Mouse (Mus musculus) liver, embryonic 15.5 days (tissue): ENCODE results near the gene Epn1. TPM values are rescaled to one million over a fixed set of nuclear protein-coding genes. Genes with fewer than 3 reads are reported as not detected.

Source experiments
- ATAC-seq: fragments of 200-750 bp; cut with Nextera tagmentation; 2 replicates; pipeline ENCODE4 v1.8.0; 2017; ENCODE audit warnings: moderate number of reproducible peaks, mild to moderate bottlenecking, moderate library complexity; ENCODE audit not compliant: insufficient read depth
- H3K27ac ChIP-seq: fragments of 300-500 bp; sonication (generic); replicated peaks from 2 replicates; pipeline ENCODE4 v1.5.1; 2015; ENCODE audit warnings: mild to moderate bottlenecking, inconsistent platforms
- H3K27me3 ChIP-seq: fragments of 300-500 bp; sonication (generic); 2 replicates; pipeline ENCODE4 v1.6.1; 2015; ENCODE audit warnings: mild to moderate bottlenecking, inconsistent platforms
- H3K36me3 ChIP-seq: fragments of 300-500 bp; sonication (generic); replicated peaks from 2 replicates; pipeline ENCODE4 v1.6.1; 2015; ENCODE audit warnings: moderate library complexity, mild to moderate bottlenecking, inconsistent platforms
- H3K4me1 ChIP-seq: fragments of 300-500 bp; sonication (generic); replicated peaks from 2 replicates; pipeline ENCODE4 v1.6.1; 2015; ENCODE audit warnings: inconsistent platforms
- H3K4me2 ChIP-seq: fragments of 300-500 bp; sonication (generic); 2 replicates; pipeline ENCODE4 v1.6.1; 2015; ENCODE audit warnings: moderate library complexity, mild to moderate bottlenecking, inconsistent platforms
- H3K4me3 ChIP-seq: fragments of 300-500 bp; sonication (generic); replicated peaks from 2 replicates; pipeline ENCODE4 v1.5.1; 2015; ENCODE audit warnings: mild to moderate bottlenecking, inconsistent platforms
- H3K9ac ChIP-seq: fragments of 300-500 bp; sonication (generic); 2 replicates; pipeline ENCODE4 v1.6.1; 2015; ENCODE audit warnings: moderate library complexity, mild to moderate bottlenecking, inconsistent platforms
- H3K9me3 ChIP-seq: fragments of 300-500 bp; sonication (generic); replicated peaks from 2 replicates; pipeline ENCODE4 v1.6.1; 2016; ENCODE audit warnings: inconsistent platforms
- WGBS: fragments of 180-500 bp; shearing (Covaris S2); methylation state at CpG from one replicate; pipeline ENCODE4 v1.1.7; 2015; ENCODE audit warnings: mixed read lengths; ENCODE audit not compliant: insufficient replicate concordance; 5-methylcytosine and 5-hydroxymethylcytosine counted together
- polyA plus RNA-seq: library from polyadenylated mRNA; unstranded; fragments of >200 nt; fragmentation: Nextera tagmentation; extraction: Ambion mirVana; gene quantifications from 2 replicates; pipeline ENCODE4 v1.2.1, GENCODE M21; 2015

The Epn1 gene
- 49.2 and 54.5 TPM in 2 replicates for polyA plus RNA-seq

DNA sequence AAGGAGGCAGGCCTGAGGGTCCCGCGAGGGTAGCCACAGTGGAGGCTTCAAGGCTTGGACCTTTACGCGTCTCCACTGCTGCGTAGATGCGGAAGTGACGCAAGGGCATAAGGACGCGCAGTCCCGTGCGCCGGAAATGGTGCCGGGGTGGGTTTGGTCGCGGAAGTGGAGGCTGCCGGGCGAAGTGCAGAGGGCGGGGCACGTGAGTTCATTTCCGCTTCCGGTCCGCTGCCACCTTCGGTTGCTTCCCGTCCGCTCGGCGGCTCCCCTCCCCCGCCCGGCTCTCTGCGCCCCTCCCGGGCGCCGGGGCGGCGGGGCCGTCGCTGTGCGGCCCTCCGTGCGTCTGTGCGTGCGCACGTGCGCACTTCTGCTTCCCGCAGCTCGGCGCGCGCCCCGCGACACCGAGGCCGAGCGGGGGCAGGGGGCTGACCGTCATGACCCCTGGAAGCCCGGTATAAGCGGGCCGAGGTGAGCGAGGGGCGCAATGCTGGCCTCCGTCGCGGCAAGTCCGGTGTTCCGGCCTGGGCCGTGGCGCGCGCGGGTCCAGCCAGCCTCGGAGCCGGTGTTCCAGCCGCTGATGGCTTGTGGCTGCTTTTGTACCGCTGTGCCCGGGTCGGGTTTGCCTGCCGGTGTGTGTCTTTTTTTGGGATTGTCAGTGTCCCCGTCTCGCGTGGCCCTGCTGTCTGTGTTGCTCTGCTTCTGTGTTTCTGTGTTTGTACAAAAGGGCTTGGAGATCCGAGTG, at the start of gene Epn1:
Gene Epn1, plus strand, starts transcription at position 226 of the 742 bp plus-strand sequence.
- Histone ChIP-seq H3K4me1 (peaks cover 78% of the 10 kb centered on the region), H3K36me3 (peaks cover 70% of the 10 kb centered on the region), H3K4me3 (peak within 1 kb of the TSS; percentile 95), H3K4me2 (peak within 1 kb of the TSS; percentile 86), H3K9me3 (no peaks in the 10 kb centered on the region), H3K9ac (peak within 1 kb of the TSS; percentile 98), H3K27me3 (no peaks in the 10 kb centered on the region), H3K27ac (peak within 1 kb of the TSS; percentile 93)
- WGBS = under 1% methylated on average over 81 of the region's 81 CpGs
- ATAC-seq = peak; percentile 86

GRCm38 (mm10) chr7:5030554-5031275, 49.3 kb upstream of the Epn1 start:
- ATAC-seq = no peak
- H3K9ac ChIP-seq = no peak overlapping the region
- peaks cover 81% of the 10 kb centered on the region for H3K36me3 ChIP-seq
- H3K27ac ChIP-seq = no peak overlapping the region
- H3K4me3 ChIP-seq = no peak overlapping the region
- no peaks in the 10 kb centered on the region for H3K4me1 ChIP-seq
- 90% methylated on average over 63 of the region's 63 CpGs for WGBS
- peaks cover 28% of the 10 kb centered on the region for H3K9me3 ChIP-seq
- H3K4me2 ChIP-seq = no peak overlapping the region
- H3K27me3 ChIP-seq = no peaks in the 10 kb centered on the region

DNA sequence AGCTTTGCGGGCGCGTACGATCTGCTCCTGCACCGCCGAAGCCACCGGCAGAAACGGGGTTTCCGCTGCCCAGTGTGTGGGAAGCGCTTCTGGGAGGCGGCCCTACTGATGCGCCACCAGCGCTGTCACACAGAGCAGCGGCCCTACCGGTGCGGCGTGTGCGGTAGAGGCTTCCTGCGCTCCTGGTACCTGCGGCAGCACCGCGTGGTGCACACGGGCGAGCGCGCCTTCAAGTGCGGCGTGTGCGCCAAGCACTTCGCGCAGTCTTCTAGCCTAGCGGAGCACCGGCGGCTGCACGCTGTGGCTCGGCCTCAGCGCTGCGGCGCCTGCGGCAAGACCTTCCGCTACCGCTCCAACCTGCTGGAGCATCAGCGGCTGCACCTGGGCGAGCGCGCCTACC, 48.5 kb upstream of the Epn1 start:
- no peak for ATAC-seq
- Histone ChIP-seq H3K9ac (no peak overlapping the region), H3K9me3 (peaks cover 28% of the 10 kb centered on the region), H3K4me2 (no peak overlapping the region), H3K27ac (no peak overlapping the region), H3K27me3 (no peaks in the 10 kb centered on the region), H3K4me3 (no peak overlapping the region), H3K36me3 (peaks cover 76% of the 10 kb centered on the region), H3K4me1 (no peaks in the 10 kb centered on the region)
- 90% methylated on average over 46 of the region's 46 CpGs for WGBS

GRCm38 (mm10) chr7:5033818-5034217, 46.2 kb upstream of the Epn1 start, which contains the start of gene 4632433K11Rik:
Gene 4632433K11Rik (plus strand): TSS chr7:5034118.
- Histone ChIP-seq H3K4me3 (no peak within 1 kb of the TSS), H3K27ac (no peak within 1 kb of the TSS), H3K36me3 (peaks cover 60% of the 10 kb centered on the region), H3K4me1 (peaks cover 17% of the 10 kb centered on the region), H3K9ac (no peak within 1 kb of the TSS), H3K27me3 (no peaks in the 10 kb centered on the region), H3K4me2 (no peak within 1 kb of the TSS), H3K9me3 (peaks cover 28% of the 10 kb centered on the region)
- WGBS = 69% methylated on average over 3 of the region's 3 CpGs
- ATAC-seq = no peak

DNA sequence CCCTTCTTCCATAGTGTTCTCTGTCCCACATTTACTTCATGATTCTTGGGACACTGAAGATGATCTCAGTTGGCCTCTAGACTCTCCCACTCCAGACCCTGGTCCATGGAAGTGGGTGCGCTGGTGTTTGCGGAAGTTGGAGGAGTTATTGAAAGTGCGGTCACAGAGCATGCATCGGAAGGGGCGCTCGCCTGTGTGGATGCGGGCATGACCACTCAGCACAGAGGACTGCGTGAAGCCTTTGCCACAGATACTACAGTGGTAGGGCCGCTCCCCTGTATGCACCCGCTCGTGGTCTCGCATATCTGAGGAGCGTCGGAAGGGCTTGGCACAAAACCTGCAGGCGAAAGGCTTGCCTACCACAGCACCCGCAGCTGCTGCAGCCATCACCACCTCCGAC, 44.4 kb upstream of the Epn1 start:
- ATAC-seq = no peak
- no peaks in the 10 kb centered on the region for H3K27me3 ChIP-seq
- no peak overlapping the region for H3K9ac ChIP-seq
- no peak overlapping the region for H3K4me2 ChIP-seq
- peaks cover 23% of the 10 kb centered on the region for H3K4me1 ChIP-seq
- H3K36me3 ChIP-seq = peaks cover 42% of the 10 kb centered on the region
- 89% methylated on average over 17 of the region's 17 CpGs for WGBS
- H3K9me3 ChIP-seq = peaks cover 9% of the 10 kb centered on the region
- H3K27ac ChIP-seq = no peak overlapping the region
- no peak overlapping the region for H3K4me3 ChIP-seq

- Histone ChIP-seq H3K4me3 (no peak overlapping the region), H3K9ac (no peak overlapping the region), H3K27ac (no peak overlapping the region), H3K27me3 (no peaks in the 10 kb centered on the region), H3K9me3 (peaks cover 4% of the 10 kb centered on the region), H3K36me3 (peaks cover 37% of the 10 kb centered on the region), H3K4me1 (peaks cover 23% of the 10 kb centered on the region), H3K4me2 (no peak overlapping the region)
- 80% methylated on average over 9 of the region's 9 CpGs for WGBS
- no peak for ATAC-seq
These were observed 43.9 kb upstream of the Epn1 start for GRCm38 (mm10) chr7:5036136-5036535.

- Histone ChIP-seq H3K4me1 (peaks cover 23% of the 10 kb centered on the region), H3K9ac (no peak overlapping the region), H3K27ac (no peak overlapping the region), H3K27me3 (no peaks in the 10 kb centered on the region), H3K4me2 (no peak overlapping the region), H3K4me3 (no peak overlapping the region), H3K36me3 (peaks cover 28% of the 10 kb centered on the region), H3K9me3 (no peaks in the 10 kb centered on the region)
- no peak for ATAC-seq
- 90% methylated on average over 7 of the region's 7 CpGs for WGBS
These were observed 43.0 kb upstream of the Epn1 start for GRCm38 (mm10) chr7:5037026-5037425.

DNA sequence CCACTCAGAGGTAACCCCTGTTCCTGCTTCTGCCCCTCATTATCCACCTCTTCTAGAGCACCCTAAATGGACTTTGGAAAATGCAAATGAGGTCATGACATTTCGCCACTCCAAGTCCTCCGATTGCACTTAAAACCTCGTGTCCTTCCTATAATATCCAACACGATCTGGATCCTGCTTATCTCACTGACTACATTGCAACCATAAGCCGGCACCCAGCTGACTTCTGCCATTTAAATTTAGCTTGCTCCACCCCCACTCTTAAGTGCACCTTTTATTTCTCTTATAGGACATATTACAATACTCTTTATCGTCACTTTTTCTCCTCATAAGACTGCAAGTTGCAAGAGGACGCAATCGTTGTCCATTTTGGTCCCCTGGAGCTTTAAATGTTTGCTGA, 42.6 kb upstream of the Epn1 start:
- peak overlapping the region; percentile 96 for H3K27ac ChIP-seq
- no peaks in the 10 kb centered on the region for H3K27me3 ChIP-seq
- WGBS = 71% methylated on average over 8 of the region's 8 CpGs
- peaks cover 23% of the 10 kb centered on the region for H3K4me1 ChIP-seq
- H3K9me3 ChIP-seq = no peaks in the 10 kb centered on the region
- peaks cover 24% of the 10 kb centered on the region for H3K36me3 ChIP-seq
- peak overlapping the region; percentile 91 for H3K4me3 ChIP-seq
- H3K4me2 ChIP-seq = peak overlapping the region; percentile 81
- no peak for ATAC-seq
- peak overlapping the region; percentile 85; the same call in 1 of the 2 replicates for H3K9ac ChIP-seq

GRCm38 (mm10) chr7:5038109-5038732, 41.8 kb upstream of the Epn1 start, which contains the start of gene Zfp784:
Gene Zfp784 (minus strand): TSS chr7:5038446.
- ATAC-seq = peak; percentile 98
- H3K27ac ChIP-seq = peak within 1 kb of the TSS; percentile 96
- H3K4me3 ChIP-seq = peak within 1 kb of the TSS; percentile 91
- no peaks in the 10 kb centered on the region for H3K27me3 ChIP-seq
- H3K9me3 ChIP-seq = no peaks in the 10 kb centered on the region
- H3K36me3 ChIP-seq = peaks cover 16% of the 10 kb centered on the region
- under 1% methylated on average over 48 of the region's 48 CpGs for WGBS
- H3K9ac ChIP-seq = peak within 1 kb of the TSS; percentile 85
- peaks cover 23% of the 10 kb centered on the region for H3K4me1 ChIP-seq
- peak within 1 kb of the TSS; percentile 81 for H3K4me2 ChIP-seq

DNA sequence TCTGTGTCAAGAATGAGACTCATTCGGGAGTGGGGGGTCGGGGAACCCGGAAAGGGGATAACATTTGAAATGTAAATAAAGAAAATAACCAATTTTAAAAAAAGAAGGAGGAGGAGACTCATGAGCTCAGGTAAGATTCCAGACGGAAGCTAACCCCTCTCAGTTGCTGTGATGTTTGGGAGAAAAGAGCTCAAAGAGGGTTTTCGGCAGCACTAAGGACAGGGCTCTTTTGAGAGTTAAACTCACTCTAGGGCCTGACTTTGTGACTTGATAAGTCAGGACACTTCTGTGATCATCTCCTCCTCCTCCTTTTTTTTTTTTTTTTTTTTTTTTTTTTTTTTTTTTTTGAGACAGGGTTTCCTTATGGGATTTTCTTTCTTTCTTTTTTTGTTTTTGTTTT, 41.1 kb upstream of the Epn1 start:
- 21% methylated on average over 5 of the region's 5 CpGs for WGBS
- Histone ChIP-seq H3K4me3 (peak overlapping the region; percentile 91), H3K27me3 (no peaks in the 10 kb centered on the region), H3K9me3 (no peaks in the 10 kb centered on the region), H3K9ac (peak overlapping the region; percentile 85), H3K4me1 (peaks cover 23% of the 10 kb centered on the region), H3K27ac (peak overlapping the region; percentile 96), H3K36me3 (peaks cover 9% of the 10 kb centered on the region), H3K4me2 (peak overlapping the region; percentile 81)
- ATAC-seq = no peak

DNA sequence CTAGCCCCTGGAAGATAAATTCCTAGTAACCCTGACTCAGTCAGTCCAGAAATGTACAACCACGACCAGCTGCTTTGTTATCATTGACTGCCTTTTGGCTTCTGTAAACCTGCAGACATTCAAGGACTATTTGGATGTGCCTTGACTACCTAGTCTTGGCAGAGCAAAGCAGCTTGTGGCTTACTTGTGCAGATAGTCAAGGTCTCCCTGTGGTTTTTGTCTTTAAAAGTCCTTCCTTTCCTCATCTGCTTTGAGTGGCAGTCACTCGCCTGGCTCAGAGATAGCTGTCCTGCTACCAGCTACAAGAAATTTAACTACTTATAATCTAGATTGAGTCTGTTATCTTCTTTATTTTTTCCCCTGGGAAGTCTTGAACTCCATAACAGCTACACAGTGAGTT, 35.1 kb upstream of the Epn1 start:
- no peak overlapping the region for H3K9ac ChIP-seq
- H3K27me3 ChIP-seq = peaks cover 19% of the 10 kb centered on the region
- no peaks in the 10 kb centered on the region for H3K36me3 ChIP-seq
- ATAC-seq = no peak
- no peaks in the 10 kb centered on the region; the same call in 1 of the 2 replicates for H3K4me1 ChIP-seq
- H3K4me2 ChIP-seq = no peak overlapping the region
- no peak overlapping the region for H3K4me3 ChIP-seq
- H3K27ac ChIP-seq = no peak overlapping the region
- 24% methylated on average over 2 of the region's 2 CpGs for WGBS
- H3K9me3 ChIP-seq = no peaks in the 10 kb centered on the region
